Mouse (Mus musculus): ENCODE data around the gene Apoc3. TPM values are rescaled to one million over a fixed set of nuclear protein-coding genes. Genes with fewer than 3 reads are reported as not detected.

Apoc3 gene
- total RNA-seq (2023) = not detected

GRCm38 (mm10) chr9:46235596-46235648 lies at the start of gene Apoc3:
Apoc3 (minus strand) TSS chr9:46235636.

GRCm38 (mm10) chr9:46282631-46283436 lies 47.4 kb upstream of the Apoc3 start, which contains the start of gene Bud13:
Bud13 (plus strand) TSS chr9:46283008.

GRCm38 (mm10) chr9:46272677-46273454 lies 37.4 kb upstream of the Apoc3 start, which contains the start of gene Zpr1:
Zpr1 (plus strand) TSS chr9:46273064.

GRCm38 (mm10) chr9:46268343-46268873 lies 33.0 kb upstream of the Apoc3 start, which contains the start of gene Apoa5:
Apoa5 (plus strand) TSS chr9:46268633.

GRCm38 (mm10) chr9:46240526-46241153 lies 5.2 kb upstream of the Apoc3 start, which contains the start of gene Apoa4:
Apoa4 (plus strand) TSS chr9:46240696.

GRCm38 (mm10) chr9:46228491-46228890 lies 6.9 kb downstream of the Apoc3 start, which contains the start of gene Apoa1:
Apoa1 (plus strand) TSS chr9:46228580.

Other genes with a start within 250 kb of the Apoc3 start
- gene Pafah1b2, start 222.9 kb downstream of the Apoc3 start, total RNA-seq (2023) = 69.5 TPM
- 67.2 TPM for gene Sik3, start 222.8 kb downstream of the Apoc3 start, total RNA-seq (2023)
- gene Apoa1, start 7.1 kb downstream of the Apoc3 start, total RNA-seq (2023) = not detected
- gene Apoa4, start 5.1 kb upstream of the Apoc3 start, total RNA-seq (2023) = not detected
- gene Apoa5, start 33.0 kb upstream of the Apoc3 start, total RNA-seq (2023) = not detected
- 103 TPM for gene Zpr1, start 37.4 kb upstream of the Apoc3 start, total RNA-seq (2023)
- gene Bud13, start 47.4 kb upstream of the Apoc3 start, total RNA-seq (2023) = 25.9 TPM
- not detected for gene 4931429L15Rik, start 84.3 kb upstream of the Apoc3 start, total RNA-seq (2023)

All from CD4-positive naive resting alpha-beta T cell, adult 76 days (primary cell).